Mouse (Mus musculus): ENCODE results near the gene Katnb1. TPM values are rescaled to one million over a fixed set of nuclear protein-coding genes. Genes with fewer than 3 reads are reported as not detected.

The Katnb1 gene
- total RNA-seq (2021) = 13.2 and 14.1 TPM in 2 replicates
- long read RNA-seq, transcript Katnb1-201 (20 exons, 3,777 nt) = major isoform, 11 of 20 reads
- long read RNA-seq, partial matches to known transcripts = 4 of 20 reads
- long read RNA-seq, other reads (novel, unspliced or antisense) = 5 of 20 reads

GRCm38 (mm10) chr8:95080381-95081341 lies at the start of gene Katnb1:
Katnb1 (plus strand) TSS chr8:95081186.
- DNase-seq = peak; percentile 93

- peak; percentile 17 for DNase-seq
Observed at GRCm38 (mm10) chr8:95037106-95037925, 43.7 kb upstream of the Katnb1 start.

GRCm38 (mm10) chr8:95041883-95042784 lies 38.9 kb upstream of the Katnb1 start:
- no peak for DNase-seq

GRCm38 (mm10) chr8:95044811-95045210 lies 36.2 kb upstream of the Katnb1 start:
- no peak for DNase-seq

- no peak for DNase-seq
Observed at GRCm38 (mm10) chr8:95046982-95047381, 34.0 kb upstream of the Katnb1 start.

- no peak for DNase-seq
Observed at GRCm38 (mm10) chr8:95047884-95048680, 32.9 kb upstream of the Katnb1 start.

GRCm38 (mm10) chr8:95049636-95050035 lies 31.4 kb upstream of the Katnb1 start:
- DNase-seq = no peak

- DNase-seq = no peak
Observed at GRCm38 (mm10) chr8:95054438-95054837, 26.5 kb upstream of the Katnb1 start.

GRCm38 (mm10) chr8:95054927-95055510 lies 26.0 kb upstream of the Katnb1 start, which contains the start of gene Drc7:
Drc7 (plus strand) TSS chr8:95055103.
- DNase-seq = no peak

- DNase-seq = no peak
Observed at GRCm38 (mm10) chr8:95056414-95056813, 24.6 kb upstream of the Katnb1 start.

GRCm38 (mm10) chr8:95058661-95059060 lies 22.3 kb upstream of the Katnb1 start:
- no peak for DNase-seq

GRCm38 (mm10) chr8:95059812-95060533 lies 21.0 kb upstream of the Katnb1 start:
- DNase-seq = no peak

- no peak for DNase-seq
Observed at GRCm38 (mm10) chr8:95064531-95064930, 16.5 kb upstream of the Katnb1 start.

- peak; percentile 77 for DNase-seq
Observed at GRCm38 (mm10) chr8:95067582-95067981, 13.4 kb upstream of the Katnb1 start.

- no peak for DNase-seq
Observed at GRCm38 (mm10) chr8:95075504-95075903, 5.5 kb upstream of the Katnb1 start.

GRCm38 (mm10) chr8:95076151-95076550 lies 4.8 kb upstream of the Katnb1 start:
- DNase-seq = no peak

- DNase-seq = no peak
Observed at GRCm38 (mm10) chr8:95078055-95078454, 2.9 kb upstream of the Katnb1 start.

GRCm38 (mm10) chr8:95079305-95079704 lies 1.7 kb upstream of the Katnb1 start:
- no peak for DNase-seq

GRCm38 (mm10) chr8:95081650-95082049 lies 664 bp downstream of the Katnb1 start:
- no peak for DNase-seq

- no peak for DNase-seq
Observed at GRCm38 (mm10) chr8:95084261-95084660, 3.3 kb downstream of the Katnb1 start.

All from adrenal gland, postnatal 25 days (tissue).